ENCODE assay signal across 1 mouse cellular context in the genomic region with DNA sequence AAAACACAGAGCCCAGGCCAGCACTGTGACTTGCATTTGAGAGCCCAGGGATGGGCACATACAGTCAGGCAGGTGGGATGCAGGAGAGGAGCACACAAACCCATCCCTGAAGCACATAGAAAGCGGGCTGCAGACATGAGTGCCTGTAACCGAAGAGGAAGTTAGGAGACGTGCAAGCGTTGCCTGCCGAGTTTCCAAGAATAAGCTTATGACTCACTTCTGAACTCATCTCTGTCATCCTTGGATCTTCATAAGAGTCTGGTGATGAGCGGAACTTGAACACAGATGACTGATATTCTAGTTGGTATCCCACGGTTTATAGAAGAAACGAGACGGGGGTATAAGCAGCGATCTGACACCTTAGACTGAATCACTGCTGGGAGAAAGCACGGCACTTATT.
A peak's percentile ranks its signal among the peaks of the same experiment; 100 is the strongest.
TF ChIP-seq lines count a peak whose summit lies in the region.

No protein-coding gene starts in this region.

TF ChIP-seq in CH12.LX, 34 proteins besides CTCF, POLR2A, EP300 and RAD21 (continued from another document):
- TF ChIP-seq MAX (IDR thresholded peaks at IDR 0.05; ENCODE audit: low read length) (no peak), USF2 (conservative IDR thresholded peaks at IDR 0.05; ENCODE audit: low read depth, low read length) (no peak), TBP (conservative IDR thresholded peaks at IDR 0.05; ENCODE audit: low read depth, low read length) (no peak), ZKSCAN1 (IDR thresholded peaks at IDR 0.05; ENCODE audit: borderline replicate concordance, low read depth, low read length) (no peak), NRF1 (IDR thresholded peaks at IDR 0.05; ENCODE audit: low read depth, low read length) (no peak), MXI1 (IDR thresholded peaks at IDR 0.05; ENCODE audit: low read depth, low read length) (no peak), UBTF (IDR thresholded peaks at IDR 0.05; ENCODE audit: low read depth, low read length) (no peak), HCFC1 (IDR thresholded peaks at IDR 0.05; ENCODE audit: low read depth, low read length) (no peak), MAZ (IDR thresholded peaks at IDR 0.05; ENCODE audit: low read depth, low read length) (no peak), BHLHE40 (IDR thresholded peaks at IDR 0.05; ENCODE audit: low read depth, low read length) (peak; percentile 58), JUN (IDR thresholded peaks at IDR 0.05; ENCODE audit: insufficient read depth, low read depth, low read length) (peak; percentile 63), ELF1 (IDR thresholded peaks at IDR 0.05; ENCODE audit: low read depth, low read length) (no peak), PAX5 (IDR thresholded peaks at IDR 0.05; ENCODE audit: low read length) (no peak), POLR2AphosphoS2 (IDR thresholded peaks at IDR 0.05; ENCODE audit: low read depth, low read length) (no peak), SMC3 (IDR thresholded peaks at IDR 0.05; ENCODE audit: low read depth, low read length) (no peak), TCF12 (IDR thresholded peaks at IDR 0.05; ENCODE audit: low read depth, low read length) (no peak), RCOR1 (conservative IDR thresholded peaks at IDR 0.05; ENCODE audit: low read depth, low read length) (no peak), USF1 (IDR thresholded peaks at IDR 0.05; ENCODE audit: low read depth, low read length) (no peak), MYC (IDR thresholded peaks at IDR 0.05; ENCODE audit: low read depth, low read length) (no peak)
